Mouse (Mus musculus) 416B (cell line): ENCODE data around the gene Tyw3.

Source experiments
- DNase-seq: peaks from one replicate; pipeline ENCODE4 v3.0.0; 2011; ENCODE audit warnings: low read depth

The Tyw3 gene

GRCm38 (mm10) chr3:154562192-154562591 lies 34.7 kb downstream of the Tyw3 start:
- no peak for DNase-seq

- DNase-seq, result no peak
Measured at GRCm38 (mm10) chr3:154551035-154551411, 45.9 kb downstream of the Tyw3 start.

- no peak for DNase-seq
Measured at GRCm38 (mm10) chr3:154550326-154551034, 46.4 kb downstream of the Tyw3 start.

GRCm38 (mm10) chr3:154548868-154549301 lies 48.0 kb downstream of the Tyw3 start:
- DNase-seq, result no peak

- no peak for DNase-seq
Measured at GRCm38 (mm10) chr3:154547549-154548426, 49.1 kb downstream of the Tyw3 start.

GRCm38 (mm10) chr3:154546234-154546633 lies 50.7 kb downstream of the Tyw3 start:
- DNase-seq, result no peak

- no peak for DNase-seq
Measured at GRCm38 (mm10) chr3:154540086-154540911, 56.6 kb downstream of the Tyw3 start.

- DNase-seq, result no peak
Measured at GRCm38 (mm10) chr3:154536134-154536533, 60.8 kb downstream of the Tyw3 start.

- DNase-seq, result no peak
Measured at GRCm38 (mm10) chr3:154533246-154533645, 63.7 kb downstream of the Tyw3 start.

GRCm38 (mm10) chr3:154528973-154529372 lies 67.9 kb downstream of the Tyw3 start:
- DNase-seq, result no peak

GRCm38 (mm10) chr3:154526610-154527009 lies 70.3 kb downstream of the Tyw3 start:
- DNase-seq, result no peak
